Mouse (Mus musculus) neural tube, embryonic 11.5 days (tissue): ENCODE results near the gene 1700011L22Rik. TPM values are rescaled to one million over a fixed set of nuclear protein-coding genes. Genes with fewer than 3 reads are reported as not detected.

Experiments
- ATAC-seq: fragments of 200-750 bp; cut with Nextera tagmentation; 2 replicates; pipeline ENCODE4 v1.8.0; 2017; ENCODE audit warnings: moderate number of reproducible peaks, mild to moderate bottlenecking, moderate TSS enrichment, moderate library complexity; ENCODE audit not compliant: insufficient read depth, low FRiP score, low TSS enrichment
- DNase-seq: peaks from one replicate; pipeline ENCODE4 v3.0.0-alpha.2; 2015; ENCODE audit warnings: low spot score
- H3K27ac ChIP-seq: fragments of 300-500 bp; sonication (generic); 2 replicates; pipeline ENCODE4 v1.5.1; 2014; ENCODE audit warnings: low read depth, mild to moderate bottlenecking, low read length
- H3K27me3 ChIP-seq: fragments of 300-500 bp; sonication (generic); 2 replicates; pipeline ENCODE4 v1.6.1; 2014; ENCODE audit warnings: mild to moderate bottlenecking, low read length, mixed read lengths; ENCODE audit not compliant: control insufficient read depth, insufficient read depth
- H3K36me3 ChIP-seq: fragments of 300-500 bp; sonication (generic); 2 replicates; pipeline ENCODE4 v1.6.1; 2014; ENCODE audit warnings: mild to moderate bottlenecking, low read length, moderate library complexity, mixed read lengths; ENCODE audit not compliant: control insufficient read depth, insufficient read depth
- H3K4me1 ChIP-seq: fragments of 300-500 bp; sonication (generic); 2 replicates; pipeline ENCODE4 v1.6.1; 2014; ENCODE audit warnings: low read length, mixed read lengths; ENCODE audit not compliant: control insufficient read depth, insufficient read depth
- H3K4me2 ChIP-seq: fragments of 300-500 bp; sonication (generic); 2 replicates; pipeline ENCODE4 v1.6.1; 2014; ENCODE audit warnings: low read depth, mild to moderate bottlenecking, moderate library complexity
- H3K4me3 ChIP-seq: fragments of 300-500 bp; sonication (generic); 2 replicates; pipeline ENCODE4 v1.5.1; 2014; ENCODE audit warnings: low read depth, low read length
- H3K9ac ChIP-seq: fragments of 300-500 bp; sonication (generic); 2 replicates; pipeline ENCODE4 v1.6.1; 2014; ENCODE audit warnings: mild to moderate bottlenecking, low read length
- H3K9me3 ChIP-seq: fragments of 300-500 bp; sonication (generic); 2 replicates; pipeline ENCODE4 v1.6.1; 2016; ENCODE audit warnings: low read length; ENCODE audit not compliant: control insufficient read depth
- whole genome bisulfite sequencing: fragments of 180-500 bp; shearing (Covaris S2); extraction: QIAGEN DNeasy Blood & Tissue Kit; methylation state at CpG from one replicate; pipeline ENCODE4 v1.1.7; 2014; 5-methylcytosine and 5-hydroxymethylcytosine counted together
- polyA plus RNA-seq: library from polyadenylated mRNA; unstranded; fragments of >200 nt; fragmentation: Nextera tagmentation; extraction: Ambion mirVana; gene quantifications from 2 replicates; pipeline ENCODE4 v1.2.1, GENCODE M21; 2014

1700011L22Rik gene
- polyA plus RNA-seq, 1 experiment from 2014 or later, result not detected

DNA sequence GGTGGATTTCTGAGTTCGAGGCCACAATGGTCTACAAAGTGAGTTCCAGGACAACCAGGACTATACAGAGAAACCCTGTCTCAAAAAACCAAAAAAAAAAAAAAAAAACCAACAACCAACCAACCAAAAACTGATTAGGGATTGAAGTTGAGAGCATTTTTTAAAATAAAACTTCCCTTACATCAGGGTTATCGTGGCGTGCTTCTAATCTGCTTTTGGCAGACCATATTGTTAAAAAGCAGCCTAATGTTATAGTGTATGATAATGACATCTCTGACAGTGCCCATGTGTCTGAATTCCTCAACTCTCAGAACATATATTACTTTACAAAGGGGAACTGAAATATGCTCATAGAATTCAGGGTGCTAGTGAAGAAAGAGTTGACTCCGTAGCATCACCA, 39.9 kb upstream of the 1700011L22Rik start:
- DNase-seq, result no peak
- ATAC-seq, result no peak
- no peak overlapping the region for H3K9ac ChIP-seq
- 0 out of 2 replicates have a peak, but pooled peaks cover 1% of the 10 kb centered on the region for H3K4me1 ChIP-seq
- H3K4me3 ChIP-seq, result no peak overlapping the region
- H3K36me3 ChIP-seq, result no peaks in the 10 kb centered on the region
- 93% methylated on average over 4 of the region's 4 CpGs for WGBS
- H3K9me3 ChIP-seq, result no peaks in the 10 kb centered on the region
- H3K27ac ChIP-seq, result no peak overlapping the region
- H3K4me2 ChIP-seq, result no peak overlapping the region
- H3K27me3 ChIP-seq, result no peaks in the 10 kb centered on the region

DNA sequence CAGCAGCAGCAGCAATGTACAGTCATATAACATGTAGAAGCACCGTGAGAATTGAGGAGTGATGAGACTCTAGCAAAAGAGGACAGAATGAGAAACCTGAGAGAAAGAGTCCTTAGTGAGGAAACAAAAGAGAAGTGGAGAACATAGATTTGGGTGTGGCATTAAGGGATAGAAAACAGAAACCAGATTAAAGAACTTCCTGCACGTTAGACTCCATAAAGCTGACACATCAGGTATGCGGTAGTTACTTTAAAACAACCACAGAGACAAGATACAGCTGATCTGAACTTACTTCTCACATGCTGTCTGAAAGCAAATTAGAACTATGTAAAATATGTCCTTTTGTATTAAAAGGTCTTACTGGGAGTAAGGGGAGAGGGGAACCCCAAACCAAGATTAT, 38.1 kb upstream of the 1700011L22Rik start:
- WGBS, result 95% methylated on average over 3 of the region's 3 CpGs
- Histone ChIP-seq H3K9ac (no peak overlapping the region), H3K4me3 (no peak overlapping the region), H3K9me3 (no peaks in the 10 kb centered on the region), H3K27ac (no peak overlapping the region), H3K4me2 (no peak overlapping the region), H3K4me1 (no peaks in the 10 kb centered on the region), H3K27me3 (no peaks in the 10 kb centered on the region), H3K36me3 (no peaks in the 10 kb centered on the region)
- no peak for ATAC-seq
- DNase-seq, result no peak

DNA sequence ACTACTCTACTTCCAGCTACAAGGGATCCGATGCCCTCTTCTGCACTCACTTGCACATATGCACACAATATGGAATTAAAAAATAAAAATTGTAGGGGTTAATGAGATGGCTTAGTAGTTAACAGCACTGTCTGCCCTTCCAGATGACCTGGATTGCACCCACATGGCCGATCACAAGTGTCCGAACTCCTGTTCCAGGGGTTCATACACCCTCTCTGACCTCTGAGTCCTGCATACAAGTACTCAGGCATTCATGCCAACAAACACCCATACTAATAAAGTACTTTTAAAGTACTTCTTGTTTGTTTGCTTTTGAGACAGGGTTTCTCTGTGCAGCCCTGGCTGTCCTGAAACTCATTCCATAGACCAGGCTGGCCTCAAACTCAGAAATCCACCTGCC, 36.3 kb upstream of the 1700011L22Rik start:
- no peak overlapping the region for H3K4me3 ChIP-seq
- no peaks in the 10 kb centered on the region for H3K36me3 ChIP-seq
- H3K9me3 ChIP-seq, result no peaks in the 10 kb centered on the region
- no peak overlapping the region for H3K9ac ChIP-seq
- H3K27me3 ChIP-seq, result no peaks in the 10 kb centered on the region
- H3K27ac ChIP-seq, result no peak overlapping the region
- no peaks in the 10 kb centered on the region for H3K4me1 ChIP-seq
- ATAC-seq (no peak), DNase-seq (no peak)
- H3K4me2 ChIP-seq, result no peak overlapping the region
- WGBS, result 95% methylated on average over 3 of the region's 3 CpGs

DNA sequence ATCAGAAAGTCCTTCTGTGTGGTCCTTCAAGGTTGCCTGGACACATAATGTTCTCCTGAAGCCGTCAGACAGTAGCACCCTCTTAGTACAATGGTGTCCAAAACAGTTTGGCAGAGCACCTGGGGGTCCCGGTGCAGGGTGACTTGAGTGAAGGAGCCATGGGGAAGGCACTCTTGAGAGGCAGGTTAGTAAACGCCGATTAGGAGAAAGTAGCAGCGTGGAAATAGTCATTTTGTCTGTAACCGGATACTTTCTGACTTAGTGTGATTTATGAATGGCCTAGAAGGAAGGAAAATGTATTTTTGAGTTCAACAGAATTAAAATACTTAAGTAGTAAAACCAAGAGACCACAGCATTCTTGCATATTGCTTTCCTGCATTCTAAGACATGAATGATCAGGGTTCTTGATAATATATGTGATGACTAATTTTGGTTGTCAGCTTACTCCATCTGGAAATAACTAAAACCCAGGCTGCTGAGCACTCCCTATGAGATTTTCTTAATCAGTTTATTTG, 33.1 kb upstream of the 1700011L22Rik start:
- ATAC-seq (no peak), DNase-seq (no peak)
- no peak overlapping the region for H3K27ac ChIP-seq
- H3K4me3 ChIP-seq, result no peak overlapping the region
- H3K4me1 ChIP-seq, result no peaks in the 10 kb centered on the region
- H3K9ac ChIP-seq, result no peak overlapping the region
- H3K4me2 ChIP-seq, result no peak overlapping the region
- WGBS, result 84% methylated on average over 6 of the region's 6 CpGs
- H3K9me3 ChIP-seq, result no peaks in the 10 kb centered on the region
- no peaks in the 10 kb centered on the region; the same call in 1 of the 2 replicates for H3K36me3 ChIP-seq
- H3K27me3 ChIP-seq, result no peaks in the 10 kb centered on the region

DNA sequence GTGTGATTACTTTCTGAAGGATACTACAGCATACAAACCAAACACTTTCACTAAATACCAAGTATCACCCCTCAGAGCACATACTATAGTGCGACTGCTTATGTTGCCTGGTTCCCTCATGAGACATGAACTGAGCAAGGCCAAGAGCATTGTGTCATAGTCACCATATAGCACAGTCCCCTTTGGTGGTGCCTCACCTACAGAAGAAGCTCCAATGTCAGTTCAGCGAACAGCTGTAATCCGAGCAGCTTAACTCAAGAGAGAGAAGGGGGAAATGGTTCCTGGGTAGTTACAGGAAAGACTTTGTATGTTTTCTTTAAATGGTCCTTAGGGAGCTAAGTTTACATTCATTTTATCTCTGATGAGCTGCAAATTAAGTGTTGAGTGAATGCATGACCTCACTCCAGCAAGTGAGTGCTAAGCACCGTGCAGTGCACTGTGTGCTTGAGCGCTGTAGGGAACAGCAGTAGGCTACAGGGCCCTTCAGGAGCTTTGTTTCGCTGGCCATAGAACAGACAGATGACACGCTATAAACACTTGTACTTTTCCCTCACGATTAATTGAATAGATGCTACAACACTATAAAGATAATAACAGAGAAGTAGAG, 29.0 kb upstream of the 1700011L22Rik start:
- H3K4me2 ChIP-seq, result no peak overlapping the region
- H3K4me1 ChIP-seq, result no peaks in the 10 kb centered on the region
- no peaks in the 10 kb centered on the region for H3K9me3 ChIP-seq
- DNase-seq (no peak), ATAC-seq (no peak)
- H3K36me3 ChIP-seq, result no peaks in the 10 kb centered on the region; the same call in 1 of the 2 replicates
- 84% methylated on average over 8 of the region's 8 CpGs for WGBS
- no peaks in the 10 kb centered on the region for H3K27me3 ChIP-seq
- no peak overlapping the region for H3K27ac ChIP-seq
- H3K9ac ChIP-seq, result no peak overlapping the region
- no peak overlapping the region for H3K4me3 ChIP-seq

DNA sequence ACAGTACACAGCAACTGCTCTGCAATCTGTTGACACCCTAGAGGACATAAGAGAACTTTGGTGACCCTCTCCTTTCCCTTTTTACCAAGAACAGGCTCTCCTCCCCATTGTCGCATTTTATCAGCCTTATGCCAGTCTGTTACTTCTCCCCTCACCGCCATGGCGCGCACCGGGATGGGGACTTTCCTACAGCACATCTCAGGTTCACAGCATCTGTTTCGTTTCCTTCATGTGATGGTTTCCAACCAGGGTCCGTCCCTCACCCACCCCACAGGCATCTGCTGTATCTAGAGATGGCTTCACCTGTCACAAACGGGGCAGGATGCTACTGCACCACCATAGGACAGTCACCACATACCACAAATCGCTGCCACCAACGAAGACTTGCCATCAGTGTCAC, 26.6 kb upstream of the 1700011L22Rik start:
- Histone ChIP-seq H3K27ac (no peak overlapping the region), H3K9me3 (no peaks in the 10 kb centered on the region), H3K27me3 (no peaks in the 10 kb centered on the region), H3K4me3 (no peak overlapping the region), H3K4me1 (no peaks in the 10 kb centered on the region), H3K9ac (no peak overlapping the region), H3K4me2 (no peak overlapping the region), H3K36me3 (no peaks in the 10 kb centered on the region; the same call in 1 of the 2 replicates)
- ATAC-seq, result no peak
- DNase-seq, result no peak
- WGBS, result 94% methylated on average over 10 of the region's 10 CpGs

DNA sequence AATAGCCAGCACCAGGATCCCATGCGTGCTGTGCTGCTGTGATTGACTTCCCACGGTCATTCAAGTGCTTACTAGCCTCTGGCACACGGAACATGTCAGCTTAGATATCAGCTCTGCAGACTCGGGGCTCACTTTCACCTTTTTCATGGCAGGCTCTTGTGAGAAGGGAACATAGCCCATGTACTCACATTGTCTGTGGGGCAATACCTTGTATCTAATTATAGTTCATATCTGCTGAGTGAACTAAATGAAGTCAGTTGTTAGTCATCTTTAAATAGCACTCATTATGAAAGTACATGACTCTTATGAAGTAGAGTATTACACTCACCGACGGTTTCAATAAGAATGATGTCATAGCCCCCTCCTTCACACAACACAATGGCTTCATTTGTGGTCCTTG, 25.4 kb upstream of the 1700011L22Rik start:
- Histone ChIP-seq H3K9me3 (no peaks in the 10 kb centered on the region), H3K4me2 (no peak overlapping the region), H3K4me1 (no peaks in the 10 kb centered on the region), H3K36me3 (no peaks in the 10 kb centered on the region; the same call in 1 of the 2 replicates), H3K4me3 (no peak overlapping the region), H3K27ac (no peak overlapping the region), H3K27me3 (no peaks in the 10 kb centered on the region), H3K9ac (no peak overlapping the region)
- WGBS, result 91% methylated on average over 6 of the region's 6 CpGs
- DNase-seq (no peak), ATAC-seq (no peak)

DNA sequence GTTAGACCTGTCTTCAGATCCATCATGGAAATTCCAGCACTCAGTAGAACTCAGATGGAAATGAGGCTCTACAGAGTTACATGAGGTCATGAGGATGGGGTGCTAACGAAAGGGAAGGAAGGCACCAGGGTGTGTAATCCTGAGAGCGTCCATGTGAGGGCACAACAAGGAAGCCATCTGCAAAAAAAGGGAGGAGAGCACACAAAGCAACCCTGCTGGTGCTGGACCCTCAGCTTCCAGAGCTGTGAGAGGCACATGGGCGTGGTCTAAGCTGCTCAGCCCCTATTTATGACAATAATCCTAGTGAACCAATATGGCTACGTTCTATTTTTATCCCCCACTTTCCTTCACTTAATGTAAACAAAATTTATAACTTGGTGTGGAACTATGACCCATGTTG, 24.3 kb upstream of the 1700011L22Rik start:
- Histone ChIP-seq H3K9ac (no peak overlapping the region), H3K9me3 (no peaks in the 10 kb centered on the region), H3K36me3 (no peaks in the 10 kb centered on the region; the same call in 1 of the 2 replicates), H3K4me1 (no peaks in the 10 kb centered on the region), H3K4me2 (no peak overlapping the region), H3K27ac (no peak overlapping the region), H3K27me3 (no peaks in the 10 kb centered on the region), H3K4me3 (no peak overlapping the region)
- DNase-seq, result no peak
- ATAC-seq, result no peak
- 84% methylated on average over 4 of the region's 4 CpGs for WGBS

DNA sequence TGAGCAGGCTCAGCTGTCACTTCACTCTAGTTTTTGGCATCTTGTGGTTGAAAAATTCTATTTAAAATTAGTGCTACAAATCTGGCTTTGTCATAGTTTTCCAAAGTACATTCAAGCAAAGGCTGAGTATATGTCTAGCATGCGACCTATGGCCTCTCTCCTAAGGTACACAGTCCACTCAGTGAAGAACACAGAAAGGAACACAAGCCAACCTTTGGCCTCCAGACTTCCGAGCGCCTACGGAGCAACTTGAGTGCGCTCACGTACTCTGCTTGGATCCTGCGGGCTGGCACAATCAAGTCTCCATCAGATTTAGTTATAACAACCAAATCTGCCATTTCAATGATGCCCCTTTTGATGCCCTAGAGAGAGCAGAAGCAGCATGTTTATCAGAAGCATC, 20.6 kb upstream of the 1700011L22Rik start:
- DNase-seq (no peak), ATAC-seq (no peak)
- Histone ChIP-seq H3K4me2 (no peak overlapping the region), H3K9ac (no peak overlapping the region), H3K27me3 (no peaks in the 10 kb centered on the region), H3K9me3 (no peaks in the 10 kb centered on the region), H3K4me1 (no peaks in the 10 kb centered on the region), H3K4me3 (no peak overlapping the region), H3K36me3 (no peaks in the 10 kb centered on the region), H3K27ac (no peak overlapping the region)
- WGBS, result 92% methylated on average over 7 of the region's 7 CpGs
